Mouse (Mus musculus): ENCODE results near the gene A430005L14Rik. TPM values are rescaled to one million over a fixed set of nuclear protein-coding genes. Genes with fewer than 3 reads are reported as not detected.

A430005L14Rik gene
- total and polyA plus RNA-seq, 2 experiments from 2014 or later, result 38.4 to 50.4 TPM

DNA sequence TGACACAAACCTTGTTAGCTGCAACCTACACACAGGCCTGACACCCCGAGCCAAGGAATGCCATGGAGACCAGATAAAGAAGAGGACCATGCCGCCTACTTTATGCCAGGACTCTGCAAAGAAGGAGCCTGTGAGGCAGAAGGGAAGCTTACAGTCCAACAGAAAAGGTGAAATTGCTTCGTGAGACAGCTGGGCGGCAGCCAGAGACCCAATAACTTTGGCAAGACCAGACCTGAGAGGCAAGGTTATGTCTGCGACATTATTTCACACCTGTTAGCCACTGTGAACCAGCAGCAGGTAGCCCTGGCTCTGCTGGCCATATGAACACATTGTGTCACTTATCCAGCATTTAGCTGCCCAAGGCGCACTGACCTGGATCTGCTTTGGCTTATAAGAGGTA lies 11.3 kb upstream of the A430005L14Rik start:
- Histone ChIP-seq H3K4me1 (ENCODE audit: insufficient read depth, low read length) (no peaks in the 10 kb centered on the region), H3K9me3 (ENCODE audit: low read length) (no peaks in the 10 kb centered on the region), H3K27me3 (ENCODE audit: insufficient read depth, low read length) (peaks cover 7% of the 10 kb centered on the region), H3K4me3 (ENCODE audit: low read depth, low read length) (no peak overlapping the region), H3K27ac (ENCODE audit: low read depth, low read length) (no peak overlapping the region), H3K4me2 (ENCODE audit: low read depth, low read length, poor library complexity, severe bottlenecking) (no peak overlapping the region), H3K36me3 (ENCODE audit: insufficient read depth, low read length) (no peaks in the 10 kb centered on the region), H3K9ac (replicated peaks; ENCODE audit: low read length, poor library complexity, severe bottlenecking) (no peak overlapping the region)
- peak; percentile 22 for DNase-seq (ENCODE audit: low spot score)
- ATAC-seq (ENCODE audit: low FRiP score), result no peak
- WGBS, result 86% methylated on average over 6 of the region's 6 CpGs
- no peak for TF ChIP-seq CTCF (IDR thresholded peaks at IDR 0.05)

GRCm38 (mm10) chr4:153950372-153950771 lies 6.7 kb upstream of the A430005L14Rik start:
- H3K27ac ChIP-seq (ENCODE audit: low read depth, low read length), result no peak overlapping the region
- ATAC-seq (ENCODE audit: low FRiP score) (no peak), DNase-seq (ENCODE audit: low spot score) (no peak)
- H3K9ac ChIP-seq (replicated peaks; ENCODE audit: low read length, poor library complexity, severe bottlenecking), result no peak overlapping the region
- no peak overlapping the region for H3K4me2 ChIP-seq (ENCODE audit: low read depth, low read length, poor library complexity, severe bottlenecking)
- H3K4me3 ChIP-seq (ENCODE audit: low read depth, low read length), result no peak overlapping the region
- H3K36me3 ChIP-seq (ENCODE audit: insufficient read depth, low read length), result no peaks in the 10 kb centered on the region
- no peak for TF ChIP-seq CTCF (IDR thresholded peaks at IDR 0.05)
- peaks cover 11% of the 10 kb centered on the region for H3K27me3 ChIP-seq (ENCODE audit: insufficient read depth, low read length)
- no peaks in the 10 kb centered on the region for H3K9me3 ChIP-seq (ENCODE audit: low read length)
- H3K4me1 ChIP-seq (ENCODE audit: insufficient read depth, low read length), result no peaks in the 10 kb centered on the region
- WGBS, result 72% methylated on average over 2 of the region's 2 CpGs

- 61% methylated on average over 3 of the region's 3 CpGs for WGBS
- no peak for ATAC-seq (ENCODE audit: low FRiP score)
- no peak overlapping the region for H3K4me3 ChIP-seq (ENCODE audit: low read depth, low read length)
- no peak overlapping the region for H3K4me2 ChIP-seq (ENCODE audit: low read depth, low read length, poor library complexity, severe bottlenecking)
- no peaks in the 10 kb centered on the region for H3K9me3 ChIP-seq (ENCODE audit: low read length)
- no peak overlapping the region for H3K27ac ChIP-seq (ENCODE audit: low read depth, low read length)
- H3K27me3 ChIP-seq (ENCODE audit: insufficient read depth, low read length), result peaks cover 6% of the 10 kb centered on the region
- no peaks in the 10 kb centered on the region for H3K36me3 ChIP-seq (ENCODE audit: insufficient read depth, low read length)
- no peak for DNase-seq (ENCODE audit: low spot score)
- H3K4me1 ChIP-seq (ENCODE audit: insufficient read depth, low read length), result no peaks in the 10 kb centered on the region
- no peak for TF ChIP-seq CTCF (IDR thresholded peaks at IDR 0.05)
- H3K9ac ChIP-seq (replicated peaks; ENCODE audit: low read length, poor library complexity, severe bottlenecking), result no peak overlapping the region
Measured at GRCm38 (mm10) chr4:153951150-153951549, 5.9 kb upstream of the A430005L14Rik start.

- no peak overlapping the region for H3K4me3 ChIP-seq (ENCODE audit: low read depth, low read length)
- H3K27ac ChIP-seq (ENCODE audit: low read depth, low read length), result no peak overlapping the region
- no peak overlapping the region for H3K4me2 ChIP-seq (ENCODE audit: low read depth, low read length, poor library complexity, severe bottlenecking)
- no peaks in the 10 kb centered on the region for H3K36me3 ChIP-seq (ENCODE audit: insufficient read depth, low read length)
- WGBS, result 18% methylated on average over 5 of the region's 5 CpGs
- DNase-seq (ENCODE audit: low spot score), result no peak
- H3K4me1 ChIP-seq (ENCODE audit: insufficient read depth, low read length), result no peaks in the 10 kb centered on the region
- H3K9ac ChIP-seq (replicated peaks; ENCODE audit: low read length, poor library complexity, severe bottlenecking), result no peak overlapping the region
- H3K27me3 ChIP-seq (ENCODE audit: insufficient read depth, low read length), result peaks cover 6% of the 10 kb centered on the region; the same call in 1 of the 2 replicates
- ATAC-seq (ENCODE audit: low FRiP score), result no peak
- no peak for TF ChIP-seq CTCF (IDR thresholded peaks at IDR 0.05)
- no peaks in the 10 kb centered on the region for H3K9me3 ChIP-seq (ENCODE audit: low read length)
Measured at GRCm38 (mm10) chr4:153951692-153952091, 5.3 kb upstream of the A430005L14Rik start.

- TF ChIP-seq CTCF (IDR thresholded peaks at IDR 0.05), result no peak
- Histone ChIP-seq H3K27ac (ENCODE audit: low read depth, low read length) (no peak overlapping the region), H3K36me3 (ENCODE audit: insufficient read depth, low read length) (peaks cover 7% of the 10 kb centered on the region), H3K27me3 (ENCODE audit: insufficient read depth, low read length) (0 out of 2 replicates have a peak, but pooled peaks cover 3% of the 10 kb centered on the region), H3K4me3 (ENCODE audit: low read depth, low read length) (no peak overlapping the region), H3K4me2 (ENCODE audit: low read depth, low read length, poor library complexity, severe bottlenecking) (no peak overlapping the region), H3K9me3 (ENCODE audit: low read length) (no peaks in the 10 kb centered on the region), H3K9ac (replicated peaks; ENCODE audit: low read length, poor library complexity, severe bottlenecking) (no peak overlapping the region), H3K4me1 (ENCODE audit: insufficient read depth, low read length) (peaks cover 4% of the 10 kb centered on the region; the same call in 1 of the 2 replicates)
- ATAC-seq (ENCODE audit: low FRiP score) (no peak), DNase-seq (ENCODE audit: low spot score) (peak; percentile 63)
- WGBS, result 74% methylated on average over 8 of the region's 8 CpGs
Measured at GRCm38 (mm10) chr4:153955651-153956050, 1.4 kb upstream of the A430005L14Rik start.

DNA sequence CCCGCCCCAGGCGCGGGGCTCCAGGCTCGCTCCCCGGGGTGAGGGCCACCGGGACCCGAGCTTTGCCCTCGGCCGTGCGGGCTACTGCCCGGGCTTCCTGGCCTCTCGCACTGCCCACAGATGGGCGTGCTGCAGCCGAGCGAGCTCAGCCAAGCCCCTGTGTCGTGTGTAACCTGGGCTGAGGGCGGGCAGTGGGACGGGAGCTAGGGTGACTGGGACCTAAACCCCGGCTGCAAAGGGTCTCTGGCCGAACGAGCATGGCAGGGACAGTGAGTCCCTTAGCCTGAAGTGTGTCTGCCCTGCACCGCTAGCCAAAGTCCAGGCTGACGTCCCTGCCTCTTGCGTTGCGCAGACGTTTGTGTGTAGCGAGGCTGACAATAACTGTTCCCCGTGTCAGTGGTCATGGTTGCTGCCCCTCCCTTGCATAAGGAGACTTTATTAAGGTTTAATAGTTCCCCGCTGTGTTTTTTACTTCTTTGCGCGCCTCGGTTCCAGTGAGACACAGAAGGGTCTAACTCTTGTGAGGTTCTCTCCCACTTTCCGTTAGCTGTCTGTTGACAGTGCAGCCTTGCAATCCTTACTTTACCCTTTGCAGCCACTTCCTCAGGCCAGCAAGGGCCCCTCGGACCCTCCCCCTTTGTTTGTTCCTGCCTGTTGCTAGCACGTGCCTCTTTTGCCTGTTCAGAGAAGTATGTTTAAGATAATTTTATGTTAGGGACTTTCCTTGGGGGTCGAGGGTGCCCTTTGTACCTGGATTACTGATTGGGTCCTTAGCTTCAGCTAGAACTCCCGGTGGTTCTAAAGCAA lies 610 bp downstream of the A430005L14Rik start:
- peak overlapping the region; percentile 69 for H3K9ac ChIP-seq (replicated peaks; ENCODE audit: low read length, poor library complexity, severe bottlenecking)
- ATAC-seq (ENCODE audit: low FRiP score) (peak; percentile 55), DNase-seq (ENCODE audit: low spot score) (no peak)
- WGBS, result under 1% methylated on average over 35 of the region's 37 CpGs
- no peaks in the 10 kb centered on the region for H3K9me3 ChIP-seq (ENCODE audit: low read length)
- H3K27ac ChIP-seq (ENCODE audit: low read depth, low read length), result peak overlapping the region; percentile 73
- peaks cover 4% of the 10 kb centered on the region; the same call in 1 of the 2 replicates for H3K4me1 ChIP-seq (ENCODE audit: insufficient read depth, low read length)
- H3K4me3 ChIP-seq (ENCODE audit: low read depth, low read length), result peak overlapping the region; percentile 51
- H3K4me2 ChIP-seq (ENCODE audit: low read depth, low read length, poor library complexity, severe bottlenecking), result peak overlapping the region; percentile 61
- peaks cover 24% of the 10 kb centered on the region for H3K36me3 ChIP-seq (ENCODE audit: insufficient read depth, low read length)
- H3K27me3 ChIP-seq (ENCODE audit: insufficient read depth, low read length), result 0 out of 2 replicates have a peak, but pooled peaks cover 3% of the 10 kb centered on the region
- TF ChIP-seq CTCF (IDR thresholded peaks at IDR 0.05), result no peak
